Comparison of ENCODE assay signal across 8 mouse cellular contexts in genomic region chr12:58268186-58268562, GRCm38 (mm10). TPM values are rescaled to one million over a fixed set of nuclear protein-coding genes. Genes with fewer than 3 reads are reported as not detected.
DNase-seq lines count a peak whose midpoint lies in the region; ATAC-seq and TF ChIP-seq lines count a peak whose summit lies in the region.

No protein-coding gene starts in this region.

- H3K9me3 ChIP-seq in embryonic facial prominence, embryonic 11.5 days (replicated peaks; ENCODE audit: control insufficient read depth, low read length): no peaks in the 10 kb centered on the region
- H3K9me3 ChIP-seq in heart, embryonic 14.5 days (ENCODE audit: control insufficient read depth, low read length): no peaks in the 10 kb centered on the region
- no peaks in the 10 kb centered on the region for H3K9me3 ChIP-seq in midbrain, embryonic 12.5 days

- intact Hi-C loops in left cerebral cortex, adult 2 months (cut with DNase I): no loop called here
- intact Hi-C loops in left cerebral cortex, postnatal 14 days (cut with DNase I): no loop called here

- H3K36me3 ChIP-seq in embryonic facial prominence, embryonic 11.5 days (replicated peaks; ENCODE audit: control insufficient read depth, insufficient read depth, low read depth, low read length): no peaks in the 10 kb centered on the region
- no peaks in the 10 kb centered on the region for H3K36me3 ChIP-seq in heart, embryonic 14.5 days (ENCODE audit: control insufficient read depth, insufficient read depth, low read length)
- no peaks in the 10 kb centered on the region for H3K36me3 ChIP-seq in midbrain, embryonic 12.5 days
- no peaks in the 10 kb centered on the region for H3K36me3 ChIP-seq in thymus, adult 2 months (ENCODE audit: control insufficient read depth, insufficient read depth, low read length)

- TF ChIP-seq POLR2A in thymus, adult 2 months (IDR thresholded peaks at IDR 0.05; ENCODE audit: control insufficient read depth, extremely low read depth, insufficient read depth, low read length, poor library complexity): no peak

- peak overlapping the region; percentile 68 for H3K9ac ChIP-seq in embryonic facial prominence, embryonic 11.5 days (replicated peaks; ENCODE audit: low read length)
- peak overlapping the region; percentile 74 for H3K9ac ChIP-seq in heart, embryonic 14.5 days (ENCODE audit: low read length)
- H3K9ac ChIP-seq in midbrain, embryonic 12.5 days (replicated peaks): peak overlapping the region; percentile 35

- H3K4me2 ChIP-seq in embryonic facial prominence, embryonic 11.5 days (ENCODE audit: low read depth, low read length): peak overlapping the region; percentile 74
- H3K4me2 ChIP-seq in heart, embryonic 14.5 days (ENCODE audit: low read length): peak overlapping the region; percentile 84
- peak overlapping the region; percentile 60 for H3K4me2 ChIP-seq in midbrain, embryonic 12.5 days (replicated peaks)

- ATAC-seq in embryonic facial prominence, embryonic 11.5 days (replicated peaks; ENCODE audit: insufficient number of reproducible peaks, low FRiP score, low TSS enrichment, low read depth): peak; percentile 29
- ATAC-seq in heart, embryonic 14.5 days (ENCODE audit: insufficient number of reproducible peaks, insufficient read depth, low FRiP score, low read depth): peak; percentile 45; the same call in 1 of the 2 replicates
- ATAC-seq in midbrain, embryonic 12.5 days (ENCODE audit: low FRiP score, low read depth): peak; percentile 61

- 4% methylated on average over 15 of the region's 15 CpGs for WGBS in embryonic facial prominence, embryonic 11.5 days
- 1% methylated on average over 15 of the region's 15 CpGs for WGBS in heart, embryonic 14.5 days
- whole genome bisulfite sequencing in midbrain, embryonic 12.5 days: 5% methylated on average over 15 of the region's 15 CpGs
- WGBS in thymus, adult 2 months: 5% methylated on average over 15 of the region's 15 CpGs

- H3K4me1 ChIP-seq in embryonic facial prominence, embryonic 11.5 days (ENCODE audit: control insufficient read depth, insufficient read depth, low read length): no peaks in the 10 kb centered on the region; the same call in 1 of the 2 replicates
- H3K4me1 ChIP-seq in heart, embryonic 14.5 days (ENCODE audit: control insufficient read depth in 2 of 2, insufficient read depth in 2 of 2, low read length in 2 of 2): peaks cover 0 to 4% of the 10 kb centered on the region in 2 experiments; a peak in 1 of 4 replicates
- peaks cover 16% of the 10 kb centered on the region for H3K4me1 ChIP-seq in midbrain, embryonic 12.5 days
- no peaks in the 10 kb centered on the region for H3K4me1 ChIP-seq in thymus, adult 2 months (replicated peaks; ENCODE audit: control insufficient read depth, insufficient read depth, low read length)

- peak overlapping the region; percentile 87 for H3K27ac ChIP-seq in left cerebral cortex, adult 2 months
- peak overlapping the region; percentile 62 for H3K27ac ChIP-seq in embryonic facial prominence, embryonic 11.5 days (replicated peaks; ENCODE audit: low read depth, low read length)
- peak overlapping the region; percentile 87 to 94 for H3K27ac ChIP-seq in heart, embryonic 14.5 days (replicated peaks in 1 of 2; ENCODE audit: control insufficient read depth in 1 of 2, insufficient read depth in 1 of 2, low read depth in 2 of 2, low read length in 2 of 2)
- no peak overlapping the region for H3K27ac ChIP-seq in midbrain, embryonic 12.5 days (replicated peaks)
- H3K27ac ChIP-seq in thymus, adult 2 months (ENCODE audit: control insufficient read depth, insufficient read depth, low read length): no peak overlapping the region

- H3K4me3 ChIP-seq in left cerebral cortex, adult 2 months: peak overlapping the region; percentile 49
- H3K4me3 ChIP-seq in embryonic facial prominence, embryonic 11.5 days (ENCODE audit: low read depth, low read length): peak overlapping the region; percentile 28
- H3K4me3 ChIP-seq in heart, embryonic 14.5 days (ENCODE audit: control insufficient read depth in 1 of 2, insufficient read depth in 1 of 2, low read depth in 1 of 2, low read length in 2 of 2): peak overlapping the region; percentile 46 to 60
- H3K4me3 ChIP-seq in midbrain, embryonic 12.5 days: peak overlapping the region; percentile 36
- no peak overlapping the region for H3K4me3 ChIP-seq in thymus, adult 2 months (ENCODE audit: control insufficient read depth, insufficient read depth, low read length)

- H3K27me3 ChIP-seq in embryonic facial prominence, embryonic 11.5 days (ENCODE audit: control insufficient read depth, insufficient read depth, low read length): no peaks in the 10 kb centered on the region
- no peaks in the 10 kb centered on the region for H3K27me3 ChIP-seq in heart, embryonic 14.5 days (ENCODE audit: control insufficient read depth, insufficient read depth, low read length)
- H3K27me3 ChIP-seq in midbrain, embryonic 12.5 days: peaks cover 21% of the 10 kb centered on the region
- H3K27me3 ChIP-seq in thymus, adult 2 months (ENCODE audit: control insufficient read depth, insufficient read depth, low read length): no peaks in the 10 kb centered on the region

- TF ChIP-seq CTCF in left cerebral cortex, adult 2 months (IDR thresholded peaks at IDR 0.05): peak; percentile 30
- TF ChIP-seq CTCF in thymus, adult 2 months (IDR thresholded peaks at IDR 0.05; ENCODE audit: borderline replicate concordance, control insufficient read depth, extremely low read depth, insufficient read depth, low read length, poor library complexity): no peak

- DNase-seq in left cerebral cortex, adult 2 months (ENCODE audit: extremely low spot score in 1 of 2, low spot score in 2 of 2): peak in 1 of 2 experiments; percentile 20
- no peak for DNase-seq in left cerebral cortex, adult 9 months (ENCODE audit: low spot score in 2 of 2)
- no peak for DNase-seq in embryonic facial prominence, embryonic 11.5 days (ENCODE audit: low spot score)
- DNase-seq in left cerebral cortex, postnatal 14 days (ENCODE audit: low spot score in 2 of 2): peak; percentile 7 to 12
- no peak for DNase-seq in thymus, postnatal 36 days
- DNase-seq in thymus, adult 2 months: no peak

RNA-seq across cellular contexts. Expression of gene Clec14a, which starts 0.9 kb away (rescaled TPM):
- 1 to 10 TPM; 1.7 to 3.6 TPM for total RNA-seq in left cerebral cortex, adult 2 months (2021)
- polyA plus RNA-seq in embryonic facial prominence, embryonic 11.5 days (2014; fragmentation: Nextera tagmentation; extraction: Ambion mirVana): 5.5 and 6.4 TPM in 2 replicates
- 21.6 and 22.5 TPM in 2 replicates for polyA plus RNA-seq in heart, embryonic 14.5 days (2014; fragmentation: Nextera tagmentation; extraction: Ambion mirVana)
- 1 to 10 TPM; 3.2 to 3.6 TPM for total RNA-seq in left cerebral cortex, postnatal 14 days (2021)
- 6.7 and 7.4 TPM in 2 replicates for polyA plus RNA-seq in midbrain, embryonic 12.5 days (2016; fragmentation: Nextera tagmentation; extraction: Ambion mirVana)
- polyA plus RNA-seq in thymus, adult 2 months (2012; rRNA removed): 1.3 and 1.9 TPM in 2 replicates

RNA-seq across cellular contexts. Expression of gene Sstr1, which starts 56.6 kb away (rescaled TPM):
- 10 to 100 TPM; 31.5 to 32.1 TPM for total RNA-seq in left cerebral cortex, adult 2 months (2021)
- 1.6 and 1.7 TPM in 2 replicates for polyA plus RNA-seq in embryonic facial prominence, embryonic 11.5 days (2014; fragmentation: Nextera tagmentation; extraction: Ambion mirVana)
- polyA plus RNA-seq in heart, embryonic 14.5 days (2014; fragmentation: Nextera tagmentation; extraction: Ambion mirVana): 0.11 TPM in 1 of 2 replicates, not detected in the other
- 10 to 100 TPM; 66.5 to 70.6 TPM for total RNA-seq in left cerebral cortex, postnatal 14 days (2021)
- polyA plus RNA-seq in midbrain, embryonic 12.5 days (2016; fragmentation: Nextera tagmentation; extraction: Ambion mirVana): 0.76 and 0.79 TPM in 2 replicates
- 0.11 and 0.19 TPM in 2 replicates for polyA plus RNA-seq in thymus, adult 2 months (2012; rRNA removed)

Comparison
In these comparisons a context has a peak if more than half of its experiments do, and no peak if none do; other contexts are left out.
1. DNase-seq: peak in left cerebral cortex, postnatal 14 days (2 of 2); none in left cerebral cortex, adult 9 months (0 of 2), embryonic facial prominence, embryonic 11.5 days (single experiment), thymus, postnatal 36 days (0 of 2) and thymus, adult 2 months (single experiment).
2. H3K27ac ChIP-seq: peak in left cerebral cortex, adult 2 months (single experiment), embryonic facial prominence, embryonic 11.5 days (single experiment) and heart, embryonic 14.5 days (2 of 2); none in midbrain, embryonic 12.5 days (single experiment) and thymus, adult 2 months (single experiment).
3. Peak in every context shown above with its lines, with median percentiles within 50 percentile points of each other: ATAC-seq, H3K4me2 ChIP-seq and H3K9ac ChIP-seq.